Mouse (Mus musculus) frontal cortex, postnatal 14 days (tissue): ENCODE results near the gene Enpp1.

Experiments
- DNase-seq, 2 experiments: peaks; one replicate each; pipeline ENCODE4 v3.0.0; 2022; ENCODE audit warnings: low spot score in 2 of 2

The Enpp1 gene

GRCm38 (mm10) chr10:24711480-24712366 lies at the start of gene Enpp1:
Gene Enpp1 (minus strand): TSS chr10:24712159.
- DNase-seq: no peak

GRCm38 (mm10) chr10:24758326-24758915 lies 46.5 kb upstream of the Enpp1 start:
- no peak for DNase-seq

GRCm38 (mm10) chr10:24754874-24755540 lies 43.0 kb upstream of the Enpp1 start:
- no peak for DNase-seq

DNA sequence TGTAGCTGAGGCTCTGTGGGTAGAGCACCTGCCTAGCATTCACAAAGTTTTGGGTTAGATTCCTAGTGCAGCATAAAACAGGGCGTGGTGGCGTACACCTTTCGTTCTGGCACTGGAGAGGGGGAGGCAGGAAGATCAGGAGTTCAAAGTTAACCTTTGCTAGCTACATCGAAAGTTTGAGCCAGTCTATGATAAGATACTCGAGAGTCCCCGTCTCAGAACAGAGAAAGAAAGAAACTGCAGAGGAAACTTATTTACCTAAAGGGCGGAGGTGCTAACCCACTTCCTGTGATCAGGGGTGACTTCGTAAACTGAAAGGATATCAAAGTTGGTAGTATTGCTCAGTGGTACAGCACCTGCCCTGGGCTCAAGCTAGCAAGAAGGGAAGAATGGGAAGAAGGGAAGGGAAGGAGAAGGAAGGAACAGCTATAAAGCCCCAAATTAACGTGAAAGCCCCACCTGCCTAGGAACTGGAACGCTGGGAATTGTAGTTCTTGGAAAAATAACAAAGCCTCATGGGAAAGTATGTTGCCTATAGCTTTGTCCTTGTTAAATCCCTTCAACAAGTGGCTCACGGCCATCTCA lies 42.4 kb upstream of the Enpp1 start:
- no peak for DNase-seq

- DNase-seq: no peak
Measured at GRCm38 (mm10) chr10:24753536-24754250, 41.7 kb upstream of the Enpp1 start.

GRCm38 (mm10) chr10:24742950-24743487 lies 31.1 kb upstream of the Enpp1 start:
- no peak for DNase-seq

DNA sequence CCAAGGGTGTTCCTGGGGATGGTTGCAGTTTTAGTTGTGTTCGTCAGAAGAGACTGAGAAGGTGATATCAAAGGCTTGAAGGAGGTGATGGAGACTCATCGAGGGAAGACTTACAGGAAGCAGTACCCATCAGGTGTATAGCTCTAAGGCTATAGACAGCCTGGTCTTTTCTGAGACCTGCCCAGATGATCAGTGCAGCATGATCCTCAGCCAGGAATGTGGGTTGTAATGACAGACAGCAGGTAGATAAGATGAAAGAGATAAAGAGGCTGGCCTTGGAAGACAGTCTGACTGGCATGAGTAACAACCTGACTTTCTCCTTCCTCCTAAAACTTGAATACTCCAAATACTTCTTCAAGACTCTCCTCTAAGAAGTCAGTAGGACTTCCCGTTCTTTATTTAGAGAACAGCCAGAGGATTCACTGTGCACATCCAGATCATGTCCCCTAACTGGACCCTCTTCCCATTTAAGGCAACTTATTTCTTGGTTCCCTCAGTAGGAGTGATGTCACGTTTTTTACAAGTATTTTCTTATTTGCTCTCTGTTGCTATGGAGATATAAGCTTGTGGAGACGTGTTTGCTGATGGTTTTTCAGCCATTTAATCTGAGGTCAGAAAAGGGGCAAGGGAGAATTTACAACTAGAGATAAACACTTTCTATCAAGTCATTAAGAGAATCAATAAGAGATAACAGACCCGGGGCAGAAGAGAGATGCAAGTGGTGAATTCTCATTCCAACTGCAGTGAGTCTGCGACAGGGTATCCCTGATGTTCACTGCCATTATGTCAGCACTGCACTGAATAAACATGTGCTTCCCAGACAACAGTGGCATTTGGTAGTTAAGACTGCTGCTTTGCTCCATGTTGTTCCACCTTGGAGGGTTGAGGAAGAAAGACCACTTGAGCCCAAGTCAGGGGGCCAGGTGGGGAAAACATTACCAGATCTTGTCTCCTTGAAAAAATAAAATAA lies 29.6 kb upstream of the Enpp1 start:
- no peak for DNase-seq

DNA sequence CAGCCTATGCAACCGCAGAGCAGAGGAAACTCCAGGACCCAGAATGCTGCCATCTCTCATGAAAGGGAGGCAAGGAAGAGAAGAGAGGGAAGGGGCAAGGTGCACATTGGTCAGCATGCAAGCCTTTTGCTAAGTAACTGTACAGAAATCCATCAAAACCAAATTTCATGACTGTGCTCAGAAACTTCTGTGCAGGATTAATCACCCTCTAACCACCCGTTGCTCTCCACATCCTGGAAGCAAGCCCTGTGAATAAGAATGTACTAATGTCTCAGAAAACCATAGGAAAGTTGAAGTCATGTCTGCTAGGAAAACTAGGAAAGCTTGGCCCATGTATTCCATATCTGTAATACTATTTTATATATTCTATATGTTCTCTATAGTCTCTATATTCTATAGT lies 27.2 kb upstream of the Enpp1 start:
- no peak for DNase-seq

DNA sequence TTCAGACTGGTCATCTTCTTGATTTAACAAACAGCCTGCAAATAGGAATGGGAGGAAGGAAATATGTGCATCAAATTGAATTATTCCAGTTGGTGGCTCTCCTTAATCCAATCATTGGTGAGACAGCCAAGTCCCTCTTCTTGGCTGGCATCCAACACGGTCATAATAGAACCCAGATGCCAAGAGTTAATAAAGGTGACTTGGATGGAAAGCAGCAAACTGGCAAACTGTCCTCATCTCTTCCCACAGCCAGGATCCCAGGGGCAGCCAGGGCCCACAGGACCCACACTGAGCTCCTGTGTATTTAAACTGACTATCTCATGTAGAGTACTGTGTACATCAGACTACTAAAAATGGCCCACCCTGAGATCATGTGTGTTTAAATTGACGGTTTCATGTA lies 26.5 kb upstream of the Enpp1 start:
- no peak for DNase-seq

GRCm38 (mm10) chr10:24735027-24735777 lies 23.2 kb upstream of the Enpp1 start:
- no peak for DNase-seq

DNA sequence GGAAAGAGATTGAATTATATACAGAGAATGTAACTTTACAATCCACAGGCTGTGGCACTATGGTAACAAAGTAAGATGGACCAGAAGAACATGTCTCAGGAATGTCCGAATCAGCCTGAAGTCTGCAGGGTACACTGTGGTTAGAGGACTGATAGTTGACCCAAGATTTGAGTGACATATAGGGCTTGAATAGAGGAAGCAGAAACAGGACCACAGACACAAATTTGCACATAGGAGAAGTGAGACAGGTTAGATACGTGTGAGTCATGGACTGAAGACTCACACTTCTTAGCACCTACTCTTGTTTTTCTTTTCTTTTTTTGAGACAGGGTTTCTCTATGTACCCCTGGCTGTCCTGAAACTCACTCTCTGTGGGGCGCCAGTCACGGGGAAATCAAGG lies 15.5 kb upstream of the Enpp1 start:
- DNase-seq: no peak

GRCm38 (mm10) chr10:24725197-24725596 lies 13.2 kb upstream of the Enpp1 start:
- DNase-seq: no peak

- no peak for DNase-seq
Measured at GRCm38 (mm10) chr10:24721841-24722240, 9.9 kb upstream of the Enpp1 start.

- DNase-seq: no peak
Measured at GRCm38 (mm10) chr10:24719383-24719782, 7.4 kb upstream of the Enpp1 start.

- no peak for DNase-seq
Measured at GRCm38 (mm10) chr10:24718720-24719119, 6.8 kb upstream of the Enpp1 start.

DNA sequence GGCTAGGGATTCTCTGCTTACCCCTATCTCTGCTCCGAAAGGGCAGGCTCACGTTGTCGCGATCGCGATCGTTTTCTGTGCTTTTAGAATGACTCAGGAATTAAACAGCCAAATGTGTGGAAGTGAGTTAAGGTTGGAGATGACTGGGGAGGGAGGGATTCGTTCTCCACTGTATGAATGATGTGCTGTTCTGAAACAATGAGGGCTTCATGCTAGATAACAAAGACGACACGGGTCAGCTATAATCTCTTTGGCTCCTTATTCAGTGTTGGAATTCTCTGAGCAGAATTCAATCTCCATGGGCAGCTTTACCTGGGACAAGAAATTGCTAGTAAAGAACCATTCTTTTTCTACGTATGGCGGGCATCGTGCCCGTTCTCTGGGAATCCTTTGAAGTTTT lies 6.1 kb upstream of the Enpp1 start:
- no peak for DNase-seq

- no peak for DNase-seq
Measured at GRCm38 (mm10) chr10:24716232-24716631, 4.3 kb upstream of the Enpp1 start.

DNA sequence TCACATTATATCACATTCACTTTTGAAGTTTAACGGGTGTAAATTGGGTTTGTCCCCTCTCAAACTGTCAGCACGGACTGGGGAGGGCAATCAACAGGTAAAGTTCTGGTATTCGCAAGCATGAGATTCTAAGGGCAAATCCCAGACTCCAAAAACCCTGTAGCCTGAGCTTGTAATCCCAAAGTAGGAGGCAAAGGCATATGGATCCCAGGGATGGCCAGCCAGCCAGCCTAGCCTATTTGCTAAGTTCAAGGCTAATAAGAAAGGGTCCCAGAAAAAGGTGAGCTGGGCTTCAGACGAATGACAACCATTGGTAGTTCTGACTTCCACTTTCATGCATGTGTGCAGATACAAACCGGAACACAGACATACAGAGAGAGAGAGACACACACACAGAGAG lies 942 bp upstream of the Enpp1 start:
- DNase-seq: no peak

GRCm38 (mm10) chr10:24712367-24712761 lies 405 bp upstream of the Enpp1 start:
- DNase-seq: no peak

GRCm38 (mm10) chr10:24711071-24711470 lies 888 bp downstream of the Enpp1 start:
- no peak for DNase-seq
